Mouse (Mus musculus) right cerebral cortex, postnatal 14 days (tissue): ENCODE measurements around the gene Mertk.

Experiments used
- DNase-seq: peaks from one replicate; pipeline ENCODE4 v3.0.0; 2022

Mertk gene

DNA sequence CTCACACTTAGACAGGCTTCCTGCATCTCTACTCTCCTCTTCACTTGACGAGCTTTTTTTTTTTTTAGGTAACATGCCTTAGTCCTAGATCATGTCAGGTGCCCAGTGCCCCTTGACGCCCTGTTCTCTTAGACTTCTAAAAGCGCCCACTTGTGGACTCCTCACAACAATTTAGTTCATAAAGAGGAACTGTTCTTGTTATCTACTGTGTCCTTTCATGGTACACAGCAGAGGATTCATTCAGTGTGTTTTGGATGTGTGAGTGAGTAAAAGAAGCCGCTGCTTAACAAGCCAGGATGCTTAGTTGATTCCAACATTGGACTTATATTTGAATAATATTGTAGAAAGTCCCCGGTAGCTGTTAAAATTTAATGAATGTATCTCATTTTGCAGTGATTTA, 125.1 kb downstream of the Mertk start:
- no peak for DNase-seq

DNA sequence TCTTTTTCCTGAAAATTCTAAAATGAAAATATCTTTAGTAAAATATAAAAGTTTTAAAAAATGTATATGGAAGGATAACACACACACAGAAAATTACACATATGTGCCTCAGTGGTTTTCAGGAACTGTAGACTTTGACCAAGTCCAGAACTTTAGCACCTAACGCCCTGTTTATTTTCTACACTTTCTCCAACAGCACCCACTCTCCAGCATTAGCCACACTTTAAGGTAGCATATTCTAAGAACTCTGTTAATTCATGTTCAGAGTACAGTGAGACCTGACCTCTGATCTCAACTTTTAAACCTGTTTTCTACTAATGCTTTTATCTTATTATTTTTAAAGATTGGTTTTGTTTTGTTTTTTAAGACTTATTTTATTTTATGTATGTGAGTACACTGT, 129.0 kb downstream of the Mertk start:
- DNase-seq = no peak

DNA sequence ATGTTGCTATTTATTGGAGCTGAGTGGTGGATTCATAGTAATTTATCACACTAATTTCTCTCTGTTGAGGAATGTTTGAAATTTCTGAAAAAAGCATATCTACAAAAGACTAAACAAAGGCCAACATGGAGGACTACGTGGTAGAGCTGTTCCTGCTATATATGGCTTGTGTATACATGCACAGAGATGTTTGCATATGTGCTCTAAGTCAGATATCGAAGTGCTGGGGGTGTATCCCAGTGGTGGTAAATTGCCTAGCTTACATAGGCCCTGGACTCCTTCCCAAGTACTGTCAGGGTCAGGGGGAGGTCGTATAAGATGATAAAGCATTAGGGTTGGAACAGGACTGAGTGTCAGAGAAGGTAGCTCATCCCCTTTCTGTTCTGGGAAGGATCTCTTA, 133.9 kb downstream of the Mertk start:
- no peak for DNase-seq

DNA sequence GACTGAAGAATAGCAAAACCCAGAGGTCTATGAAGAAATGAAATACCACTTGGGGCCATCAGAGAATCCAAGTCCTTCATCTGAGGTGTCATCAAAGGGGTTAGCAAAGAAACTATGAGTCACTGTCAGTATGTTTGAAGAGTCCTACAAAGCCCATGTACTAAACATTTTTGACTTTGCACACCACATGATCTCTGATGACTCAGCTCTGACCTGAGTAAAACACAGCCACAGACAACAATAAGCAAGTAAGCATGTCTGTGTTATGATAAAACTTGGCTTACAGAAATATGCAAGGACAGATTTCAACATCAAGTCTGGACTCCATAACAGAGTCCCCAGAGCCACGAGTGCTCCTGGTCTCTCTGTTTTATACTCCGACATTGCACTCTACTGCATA, 134.3 kb downstream of the Mertk start:
- no peak for DNase-seq

DNA sequence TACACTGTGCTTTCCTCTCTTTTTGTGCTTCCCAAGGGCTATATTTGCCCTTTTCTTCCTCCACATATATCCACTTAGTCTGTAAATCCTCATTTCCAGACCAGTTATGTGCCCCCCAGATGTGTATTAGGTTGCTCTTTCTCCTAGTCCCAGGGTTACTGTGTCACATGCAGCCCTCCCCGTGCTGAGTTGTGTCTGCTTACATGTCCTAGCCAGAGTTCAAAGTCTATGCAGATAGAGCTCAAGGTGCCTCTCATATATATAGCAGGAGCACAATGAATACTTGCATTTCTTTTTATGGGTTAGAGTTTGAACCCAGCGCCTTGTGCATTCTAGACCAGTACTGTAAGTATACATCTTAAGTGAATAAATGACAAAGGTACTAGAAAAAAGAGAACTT, 134.7 kb downstream of the Mertk start:
- DNase-seq = no peak

DNA sequence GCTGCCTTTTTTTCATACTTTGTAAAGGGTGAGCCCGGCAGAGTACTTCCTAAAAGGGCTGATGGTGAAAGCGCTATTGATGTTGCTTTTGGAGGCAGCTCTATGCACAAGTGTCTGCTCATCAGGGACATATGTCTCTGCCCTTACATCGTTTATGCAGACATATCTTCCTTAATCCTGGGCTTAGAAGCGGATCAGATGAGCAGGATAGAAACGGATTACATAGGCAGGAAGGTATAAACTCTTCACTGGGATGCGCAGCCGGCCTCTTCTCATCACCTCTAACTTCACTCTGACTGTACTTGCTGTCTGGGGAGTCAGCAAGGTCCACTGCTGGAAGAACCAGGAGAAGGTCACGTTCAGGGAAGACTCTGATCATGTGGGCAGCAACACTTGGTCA, 138.8 kb downstream of the Mertk start:
- no peak for DNase-seq

DNA sequence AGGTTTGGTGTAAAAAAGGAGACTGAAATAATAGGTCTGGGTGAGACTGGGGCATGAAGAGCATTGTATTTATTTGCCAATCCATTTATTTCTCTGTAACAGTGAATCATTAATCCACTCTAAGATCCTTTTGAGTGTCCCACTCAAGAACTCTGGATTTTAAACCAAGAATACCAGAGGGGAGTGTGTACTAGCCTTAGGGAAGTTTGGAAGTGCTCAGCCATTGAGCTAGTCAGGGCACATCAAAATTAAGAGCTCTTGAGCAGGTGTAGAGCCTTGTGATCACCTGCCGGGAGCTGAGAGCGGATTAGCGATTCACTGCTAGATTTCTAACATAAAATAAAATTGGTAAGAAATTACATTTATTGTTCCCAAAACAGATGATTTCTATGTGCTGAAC, 139.9 kb downstream of the Mertk start:
- DNase-seq = no peak

DNA sequence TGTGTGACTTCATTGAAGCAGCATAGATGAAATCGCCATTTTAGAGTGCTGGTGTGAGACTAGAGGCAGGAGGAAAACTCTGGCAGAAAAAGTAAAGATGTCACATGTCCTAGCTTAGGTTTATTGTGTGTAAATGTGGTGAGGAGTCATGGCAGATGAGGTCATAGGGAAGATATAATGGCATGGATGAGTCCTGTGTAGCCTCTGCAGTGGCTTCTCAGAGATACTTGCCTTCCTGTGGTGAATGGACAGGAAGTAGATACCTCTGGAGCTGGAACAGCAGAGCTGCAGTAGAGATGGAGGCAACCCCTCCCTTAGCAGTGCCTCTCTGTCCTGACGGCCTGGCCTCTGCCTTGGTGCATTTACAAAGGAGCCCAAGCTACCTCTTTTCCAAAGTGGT, 140.7 kb downstream of the Mertk start:
- no peak for DNase-seq

DNA sequence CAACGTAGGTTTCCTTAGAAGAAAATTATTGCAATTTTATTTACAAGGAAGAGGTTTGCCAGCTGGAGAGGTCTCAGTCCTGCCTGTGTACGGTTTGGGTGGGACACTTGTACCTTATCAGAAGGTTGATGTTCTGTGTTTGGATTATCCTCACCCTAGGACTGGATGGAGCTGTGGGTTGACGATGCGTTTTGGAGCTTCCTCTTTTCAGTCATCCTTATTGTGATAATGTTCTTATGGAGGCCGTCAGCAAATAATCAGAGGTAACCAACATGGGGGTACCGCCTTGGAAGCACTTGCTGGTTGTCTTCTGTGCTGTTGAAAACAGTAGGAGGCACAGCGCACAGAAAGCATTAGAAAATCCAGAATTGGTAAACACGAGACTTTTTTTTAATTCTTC, 143.7 kb downstream of the Mertk start:
- DNase-seq = no peak

DNA sequence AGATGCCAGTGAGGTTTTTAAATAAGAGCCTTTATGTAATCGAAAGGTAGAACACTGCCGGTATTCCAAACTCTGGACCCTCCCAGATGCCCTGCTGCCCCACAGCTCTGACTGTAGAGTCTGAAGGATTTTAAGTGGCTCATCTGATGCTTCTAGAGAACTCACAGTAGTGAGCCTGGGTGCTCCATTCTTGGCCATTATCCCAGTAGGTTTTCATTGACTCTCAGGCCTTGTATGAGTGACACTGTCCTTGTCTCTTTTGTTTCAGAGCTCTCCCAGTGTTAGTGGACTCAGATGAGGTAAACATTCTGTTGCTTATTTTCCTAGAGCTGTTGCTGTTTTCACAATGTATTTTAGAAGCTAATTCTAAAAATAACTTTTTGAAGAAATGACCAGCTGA, 151.3 kb downstream of the Mertk start:
- DNase-seq = no peak
